Mouse (Mus musculus): ENCODE measurements around the gene Cldn6.

Cldn6 gene

DNA sequence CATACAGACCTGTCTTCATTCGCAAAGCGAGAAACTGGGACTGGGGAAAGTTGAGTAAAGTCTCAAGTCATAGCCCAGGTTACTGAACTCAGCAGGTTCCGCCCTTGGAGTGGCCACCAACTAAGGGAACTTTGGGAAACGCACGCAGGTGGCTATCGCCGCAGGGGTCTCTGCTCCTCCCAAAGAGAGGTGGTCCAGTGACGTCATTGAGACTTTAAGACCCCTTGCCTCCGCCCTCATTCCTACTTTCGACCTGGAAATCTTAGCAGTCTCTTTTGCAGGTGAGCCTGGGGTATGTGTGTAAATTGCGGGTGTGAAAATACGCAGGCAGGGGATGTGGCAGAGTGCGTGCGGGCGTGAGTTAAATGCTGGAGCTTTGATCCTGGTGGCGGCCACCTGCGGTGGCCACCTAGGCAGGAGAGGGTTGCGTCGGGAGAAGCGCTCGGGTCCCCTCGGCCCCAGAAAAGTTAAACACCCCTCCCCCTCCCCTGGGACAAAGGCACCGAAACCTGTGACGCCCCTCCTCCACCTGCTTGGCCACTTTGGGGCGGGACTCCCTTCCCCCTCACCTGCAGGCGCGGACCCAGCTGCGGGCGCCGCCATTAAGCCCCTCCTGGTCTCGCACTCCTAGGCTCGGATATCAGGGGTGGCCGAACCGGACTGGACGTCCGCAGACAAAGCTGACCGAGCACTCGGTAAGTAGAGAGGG, at the start of gene Cldn6:
TSS of gene Cldn6 (plus strand) at position 123 of the 709 bp plus-strand sequence.
- no peak for DNase-seq (ENCODE audit: low spot score)

GRCm38 (mm10) chr17:23630195-23631020, 48.6 kb upstream of the Cldn6 start:
- DNase-seq (ENCODE audit: low spot score), result peak; percentile 63

DNA sequence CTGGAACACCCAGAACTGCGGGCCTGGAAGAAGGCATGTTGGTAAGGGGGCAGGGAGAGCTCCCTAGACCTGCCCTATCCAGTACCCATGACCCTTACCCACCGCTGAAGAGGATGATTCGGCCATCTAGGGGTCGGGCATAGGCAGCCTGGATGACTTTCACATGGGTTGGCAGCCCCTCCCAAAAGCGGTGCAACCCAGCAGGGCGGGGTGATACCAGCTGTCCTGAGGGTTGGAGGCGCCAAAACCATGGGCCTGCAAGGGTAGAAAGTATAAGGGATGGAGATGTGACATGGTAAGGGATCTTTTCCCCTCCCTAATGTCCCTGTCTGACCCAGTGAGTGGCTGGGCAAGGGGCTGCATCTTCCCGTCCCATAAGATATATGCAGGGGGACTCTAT, 47.8 kb upstream of the Cldn6 start:
- DNase-seq (ENCODE audit: low spot score), result no peak

GRCm38 (mm10) chr17:23644613-23645495, 34.2 kb upstream of the Cldn6 start, which contains the start of gene Mmp25:
Gene Mmp25, minus strand, starts transcription at chr17:23645277.
- no peak for DNase-seq (ENCODE audit: low spot score)

DNA sequence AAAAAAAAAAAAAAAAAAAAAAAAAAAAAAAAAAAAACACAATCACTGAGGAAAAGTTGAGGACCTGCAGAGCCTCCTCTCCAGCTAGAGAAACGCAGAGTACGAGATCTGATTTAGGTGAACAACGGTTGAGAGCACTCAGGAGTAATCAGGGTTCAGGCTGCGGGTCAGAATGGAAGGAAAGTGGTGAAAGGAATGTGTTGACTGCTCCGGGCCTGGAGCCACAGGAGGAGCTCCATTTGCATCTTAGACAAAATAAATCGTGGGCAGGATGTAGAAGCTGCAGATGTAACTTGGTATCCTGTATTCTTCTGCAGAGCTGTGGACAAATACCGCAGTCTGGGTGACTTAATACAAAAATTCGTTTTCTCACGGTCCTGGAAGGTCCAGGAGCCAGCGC, 33.2 kb upstream of the Cldn6 start:
- DNase-seq (ENCODE audit: low spot score), result no peak

DNA sequence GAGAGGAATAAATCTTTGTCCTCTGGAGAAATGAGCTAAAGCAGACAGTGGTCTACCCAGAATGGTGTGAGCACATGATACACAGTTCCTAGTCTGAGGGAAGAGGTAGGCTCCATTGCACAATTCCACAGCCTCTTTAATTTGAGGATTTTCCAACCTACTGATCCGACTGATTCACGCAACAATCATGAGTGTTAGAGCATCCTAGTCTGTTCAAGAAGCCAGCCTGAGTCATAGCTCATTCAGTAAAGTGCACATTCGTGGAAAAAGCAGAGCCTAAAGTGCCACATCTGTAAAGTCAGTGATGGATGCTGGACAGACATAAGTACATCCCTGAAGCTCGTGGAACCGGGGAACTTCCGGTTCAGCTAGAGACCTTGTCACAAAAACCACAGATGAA, 27.7 kb upstream of the Cldn6 start:
- no peak for DNase-seq (ENCODE audit: low spot score)

GRCm38 (mm10) chr17:23653324-23653723, 25.7 kb upstream of the Cldn6 start:
- DNase-seq (ENCODE audit: low spot score), result no peak

GRCm38 (mm10) chr17:23654001-23654400, 25.0 kb upstream of the Cldn6 start:
- no peak for DNase-seq (ENCODE audit: low spot score)

DNA sequence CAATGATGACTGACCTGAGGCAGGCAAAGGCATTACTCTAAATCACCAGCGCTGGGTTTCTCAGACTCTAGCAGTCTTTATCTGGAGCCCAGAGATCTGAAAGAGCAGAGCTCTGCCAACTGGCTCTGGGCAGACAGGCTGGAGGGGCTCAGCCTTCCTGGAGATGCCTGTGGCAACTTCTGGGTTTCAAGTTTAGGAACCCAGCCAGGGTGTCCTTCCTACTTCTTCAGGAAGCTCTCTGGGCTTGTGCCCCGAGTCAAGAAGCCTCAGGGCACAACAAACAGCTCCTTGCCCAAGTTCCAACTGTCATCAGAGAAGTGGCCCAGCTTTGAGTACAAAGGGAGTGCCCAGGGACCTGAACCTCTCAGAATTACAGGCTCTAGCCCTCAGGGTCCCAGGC, 24.6 kb upstream of the Cldn6 start:
- no peak for DNase-seq (ENCODE audit: low spot score)

- no peak for DNase-seq (ENCODE audit: low spot score)
These were observed 20.6 kb upstream of the Cldn6 start for GRCm38 (mm10) chr17:23658450-23658849.

GRCm38 (mm10) chr17:23660117-23660875, 18.8 kb upstream of the Cldn6 start, which contains the start of gene Bicdl2:
Gene Bicdl2, plus strand, starts transcription at chr17:23660506.
- DNase-seq (ENCODE audit: low spot score), result no peak

- no peak for DNase-seq (ENCODE audit: low spot score)
These were observed 18.2 kb upstream of the Cldn6 start for GRCm38 (mm10) chr17:23660876-23661200.

- no peak for DNase-seq (ENCODE audit: low spot score)
These were observed 17.5 kb upstream of the Cldn6 start for GRCm38 (mm10) chr17:23661526-23661925.

DNA sequence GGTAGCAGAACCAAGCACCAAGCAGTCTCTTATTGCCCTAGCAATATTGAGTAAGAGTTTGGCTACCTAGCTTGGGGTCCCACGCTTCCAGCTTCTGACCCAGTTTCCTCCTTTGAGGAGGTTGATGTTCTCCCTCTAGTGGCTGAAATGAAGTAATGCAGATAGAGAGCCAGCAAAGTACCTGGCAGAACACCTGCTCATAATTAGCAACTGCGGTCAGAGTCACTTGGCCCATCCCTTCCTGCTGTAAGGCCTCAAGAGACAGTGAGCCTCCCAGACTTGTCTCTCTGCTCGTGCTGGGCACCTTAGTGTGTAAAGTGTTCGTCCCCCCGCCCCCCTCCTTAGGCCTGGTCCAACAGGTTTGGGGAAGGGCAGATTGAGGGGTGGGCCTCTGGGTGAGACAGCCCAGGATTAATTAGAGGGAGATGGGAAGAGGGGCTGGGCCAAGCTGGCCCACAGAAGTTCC, 14.5 kb upstream of the Cldn6 start:
- DNase-seq (ENCODE audit: low spot score), result no peak

GRCm38 (mm10) chr17:23665511-23665910, 13.5 kb upstream of the Cldn6 start:
- no peak for DNase-seq (ENCODE audit: low spot score)

DNA sequence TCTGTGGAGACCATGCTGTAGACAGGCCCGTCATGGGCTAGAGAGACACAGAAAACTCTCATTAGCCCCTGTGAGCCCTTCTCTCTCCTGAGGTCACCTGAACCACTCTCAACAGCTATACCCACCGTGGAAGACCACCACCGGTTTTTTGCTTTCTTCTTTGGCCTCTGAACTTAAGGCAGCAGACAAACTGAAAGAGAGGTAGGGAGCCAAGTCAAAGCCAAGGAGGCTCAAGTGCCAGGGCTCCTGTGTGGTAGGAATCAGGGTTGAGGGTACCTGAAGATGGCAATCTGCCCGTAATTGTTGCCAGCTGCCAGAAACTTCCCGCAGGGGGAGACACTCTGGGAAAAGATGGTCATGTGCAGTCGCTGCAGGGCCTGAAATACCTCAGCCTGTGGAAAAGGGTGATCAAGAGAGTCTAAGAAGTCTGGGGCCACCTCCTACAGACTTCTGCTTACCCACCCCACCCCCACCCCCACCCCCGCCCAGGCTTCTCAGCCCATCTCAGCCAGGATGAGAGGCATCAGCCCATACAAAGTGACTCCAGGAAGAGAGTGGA, 8.5 kb upstream of the Cldn6 start:
- DNase-seq (ENCODE audit: low spot score), result no peak

DNA sequence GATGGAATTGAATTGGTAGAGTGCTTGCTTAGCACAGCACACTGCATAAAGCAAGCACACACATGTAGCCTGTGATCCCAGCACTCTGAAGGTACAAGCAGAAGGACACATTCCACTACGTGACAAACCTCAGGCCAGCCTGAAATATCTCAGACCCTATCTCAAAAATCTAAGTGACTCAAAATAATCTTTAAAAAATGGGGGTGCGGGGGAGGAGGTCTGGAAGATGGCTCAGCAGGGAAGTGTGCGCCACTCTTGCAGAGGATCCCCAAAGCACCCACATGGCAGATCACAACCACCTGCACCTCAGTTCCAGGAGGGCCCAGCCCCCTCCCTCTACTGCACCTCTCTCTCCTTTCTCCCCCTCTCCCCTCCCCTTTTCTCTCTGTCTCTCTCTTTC, 7.5 kb upstream of the Cldn6 start:
- DNase-seq (ENCODE audit: low spot score), result no peak

DNA sequence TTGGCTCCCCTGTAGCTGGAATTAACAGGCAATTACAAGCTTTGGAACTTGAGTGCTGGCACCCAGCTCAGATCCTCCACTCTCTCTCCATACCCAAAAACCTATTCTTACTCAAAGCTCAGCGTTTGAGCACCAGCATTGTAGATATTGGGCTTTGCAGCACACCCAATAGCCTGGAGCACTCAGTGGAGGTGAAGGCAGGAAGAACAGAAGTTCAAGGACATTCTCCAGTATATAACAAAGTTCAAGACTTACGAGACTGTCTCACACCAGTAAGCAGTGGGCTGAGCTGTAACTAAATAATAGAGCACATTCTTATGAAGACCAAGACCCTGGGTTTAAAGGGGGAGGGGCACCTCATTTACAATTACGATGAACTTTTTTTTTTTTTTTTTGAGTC, 6.3 kb upstream of the Cldn6 start:
- no peak for DNase-seq (ENCODE audit: low spot score)

GRCm38 (mm10) chr17:23673424-23674073, 5.5 kb upstream of the Cldn6 start, which contains the start of the genes Hcfc1r1 and Thoc6:
Gene Hcfc1r1, plus strand, starts transcription at chr17:23673596.
Gene Thoc6, minus strand, starts transcription at chr17:23673882.
- peak; percentile 94 for DNase-seq (ENCODE audit: low spot score)

DNA sequence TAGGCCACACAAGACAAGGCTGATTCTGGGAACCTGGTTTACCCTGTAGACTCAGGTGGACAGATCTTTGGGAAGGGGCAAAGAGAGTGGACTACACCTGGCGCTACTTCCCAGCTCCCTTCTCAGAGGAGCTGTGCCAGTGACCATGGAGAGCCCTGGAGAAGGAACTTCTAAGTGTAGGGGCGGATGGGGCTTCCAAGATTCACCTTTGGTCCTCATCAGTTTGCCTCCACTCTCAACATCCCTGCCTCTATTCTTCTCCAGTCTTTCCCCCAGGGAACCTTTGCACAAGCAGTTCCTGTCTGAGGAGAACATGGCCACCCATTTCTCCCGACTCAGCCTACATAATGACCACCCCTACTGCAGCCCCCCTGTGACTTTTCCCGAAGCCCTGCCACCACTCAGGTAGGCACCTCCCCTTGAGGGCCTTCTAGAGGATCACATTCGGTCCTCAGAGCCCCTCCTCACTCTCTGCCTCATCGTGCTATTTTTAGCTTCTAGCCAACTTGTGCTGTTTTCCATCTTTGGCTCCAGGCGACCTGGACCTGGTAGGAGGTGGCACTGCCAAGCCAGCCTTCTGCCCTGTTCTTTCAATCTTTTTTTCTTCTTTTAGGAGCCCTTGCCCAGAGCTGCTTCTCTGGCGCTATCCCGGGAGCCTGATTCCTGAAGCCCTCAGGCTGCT, 4.6 kb upstream of the Cldn6 start:
- DNase-seq (ENCODE audit: low spot score), result no peak

Data from layer of hippocampus, adult 9-10 months (tissue).